Mouse (Mus musculus): Measurements from ENCODE around the gene Podn.

DNA sequence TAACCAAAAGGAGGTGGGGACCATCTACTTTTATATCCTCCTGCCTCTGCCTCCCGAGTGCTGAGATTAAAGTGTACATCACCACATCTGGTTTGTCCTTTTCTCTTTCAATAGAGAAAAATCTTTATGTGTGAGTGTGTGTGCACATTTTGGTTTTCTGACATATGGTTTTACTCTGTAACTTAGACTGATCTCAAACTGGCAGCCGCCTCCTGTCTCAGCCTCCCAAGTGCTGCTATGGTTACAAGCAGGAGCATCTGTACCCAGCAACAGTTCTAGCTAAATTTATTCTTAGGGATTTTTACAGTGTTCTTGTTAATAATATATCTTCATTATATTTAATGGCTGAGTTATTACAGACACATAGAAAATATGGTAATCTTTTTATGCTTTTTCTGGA is 39.0 kb downstream of the Podn start:
- no peak for TF ChIP-seq CTCF (conservative IDR thresholded peaks at IDR 0.05; ENCODE audit: insufficient read depth, insufficient read length, low read depth, low read length)
- TF ChIP-seq POLR2A (IDR thresholded peaks at IDR 0.05; ENCODE audit: low read depth, low read length), result no peak
